Mouse (Mus musculus): ENCODE results near the gene Ngdn.

Ngdn gene

GRCm38 (mm10) chr14:55000814-55001213 lies 14.4 kb upstream of the Ngdn start:
- no peak for DNase-seq

GRCm38 (mm10) chr14:55001446-55001845 lies 13.8 kb upstream of the Ngdn start:
- DNase-seq = no peak

GRCm38 (mm10) chr14:55001938-55002686 lies 13.1 kb upstream of the Ngdn start:
- DNase-seq = no peak

GRCm38 (mm10) chr14:55002687-55003120 lies 12.6 kb upstream of the Ngdn start:
- DNase-seq = no peak

- DNase-seq = no peak
These were observed 11.1 kb upstream of the Ngdn start for GRCm38 (mm10) chr14:55003878-55004855.

GRCm38 (mm10) chr14:55005506-55005905 lies 9.7 kb upstream of the Ngdn start:
- DNase-seq = no peak

GRCm38 (mm10) chr14:55005967-55006366 lies 9.3 kb upstream of the Ngdn start:
- DNase-seq = no peak

- DNase-seq = no peak
These were observed 8.7 kb upstream of the Ngdn start for GRCm38 (mm10) chr14:55006541-55006940.

GRCm38 (mm10) chr14:55007120-55007908 lies 7.9 kb upstream of the Ngdn start:
- no peak for DNase-seq

- DNase-seq = no peak
These were observed 6.8 kb upstream of the Ngdn start for GRCm38 (mm10) chr14:55008417-55008816.

GRCm38 (mm10) chr14:55011116-55011515 lies 4.1 kb upstream of the Ngdn start:
- DNase-seq = peak; percentile 26

GRCm38 (mm10) chr14:55014591-55014990 lies 663 bp upstream of the Ngdn start:
- no peak for DNase-seq

- no peak for DNase-seq
These were observed 485 bp downstream of the Ngdn start for GRCm38 (mm10) chr14:55015767-55016111.

GRCm38 (mm10) chr14:55016876-55017275 lies 1.6 kb downstream of the Ngdn start:
- DNase-seq = no peak

- DNase-seq = no peak
These were observed 5.1 kb downstream of the Ngdn start for GRCm38 (mm10) chr14:55020394-55020793.

GRCm38 (mm10) chr14:55023011-55023410 lies 7.8 kb downstream of the Ngdn start:
- DNase-seq = no peak

- DNase-seq = peak; percentile 29
These were observed 9.0 kb downstream of the Ngdn start for GRCm38 (mm10) chr14:55024236-55024635.

GRCm38 (mm10) chr14:55025527-55025926 lies 10.3 kb downstream of the Ngdn start:
- peak; percentile 29 for DNase-seq

GRCm38 (mm10) chr14:55027251-55027650 lies 12.0 kb downstream of the Ngdn start:
- no peak for DNase-seq

- DNase-seq = no peak
These were observed 12.4 kb downstream of the Ngdn start for GRCm38 (mm10) chr14:55027653-55028052.

GRCm38 (mm10) chr14:55028333-55028835 lies 13.1 kb downstream of the Ngdn start:
- DNase-seq = no peak

GRCm38 (mm10) chr14:55029034-55029698 lies 13.9 kb downstream of the Ngdn start:
- peak; percentile 42 for DNase-seq

All from thymus, postnatal 25 days (tissue).